Mouse (Mus musculus) embryonic facial prominence, embryonic 10.5 days (tissue): ENCODE results near the gene Adamts2. TPM values are rescaled to one million over a fixed set of nuclear protein-coding genes. Genes with fewer than 3 reads are reported as not detected.
A peak's percentile ranks its signal among the peaks of the same experiment; 100 is the strongest.

ENCODE experiments used
- DNase-seq: peaks from one replicate; pipeline ENCODE4 v3.0.0-alpha.2; 2017; ENCODE audit warnings: low spot score
- H3K27ac ChIP-seq: fragments of 300-500 bp; sonication (generic); replicated peaks from 2 replicates; pipeline ENCODE4 v1.5.1; 2016; ENCODE audit warnings: mild to moderate bottlenecking
- H3K27me3 ChIP-seq: fragments of 300-500 bp; sonication (generic); replicated peaks from 2 replicates; pipeline ENCODE4 v1.6.1; 2016; ENCODE audit warnings: low read depth, mild to moderate bottlenecking; ENCODE audit not compliant: poor library complexity, severe bottlenecking
- H3K36me3 ChIP-seq: fragments of 300-500 bp; sonication (generic); replicated peaks from 2 replicates; pipeline ENCODE4 v1.6.1; 2016; ENCODE audit warnings: mild to moderate bottlenecking, moderate library complexity
- H3K4me1 ChIP-seq: fragments of 300-500 bp; sonication (generic); 2 replicates; pipeline ENCODE4 v1.6.1; 2016
- H3K4me3 ChIP-seq: fragments of 300-500 bp; sonication (generic); 2 replicates; pipeline ENCODE4 v1.5.1; 2016; ENCODE audit warnings: mild to moderate bottlenecking, moderate library complexity
- H3K9me3 ChIP-seq: fragments of 300-500 bp; sonication (generic); 2 replicates; pipeline ENCODE4 v1.6.1; 2016; ENCODE audit warnings: mild to moderate bottlenecking
- WGBS: fragments of 180-500 bp; shearing (Covaris S2); methylation state at CpG from one replicate; pipeline ENCODE4 v1.1.7; 2016; 5-methylcytosine and 5-hydroxymethylcytosine counted together
- polyA plus RNA-seq: library from polyadenylated mRNA; unstranded; fragments of >200 nt; fragmentation: Nextera tagmentation; extraction: Ambion mirVana; gene quantifications from 2 replicates; pipeline ENCODE4 v1.2.1, GENCODE M21; 2016

Gene Adamts2
- polyA plus RNA-seq, 1 experiment from 2014 or later: 1.4 TPM

DNA sequence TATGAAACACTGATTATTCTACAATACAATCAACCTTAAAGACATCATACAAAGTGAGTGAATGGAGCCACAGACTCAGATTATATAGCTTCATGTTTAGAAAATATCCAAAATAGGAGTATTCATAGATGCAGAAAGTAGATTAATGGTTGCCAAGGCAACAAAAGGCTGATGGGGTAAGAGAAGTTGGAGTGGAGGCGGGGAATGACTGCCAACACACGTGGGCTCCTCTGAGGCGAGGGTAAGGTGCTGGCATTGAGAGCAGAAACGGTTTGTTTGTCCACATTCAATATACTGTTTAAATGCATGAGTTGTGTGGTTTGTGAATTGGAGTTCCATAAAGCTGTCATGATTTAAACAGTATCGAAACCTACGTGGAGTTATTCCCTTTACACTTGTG lies 56.9 kb downstream of the Adamts2 start:
- H3K4me1 ChIP-seq: peaks cover 8% of the 10 kb centered on the region; the same call in 1 of the 2 replicates
- H3K36me3 ChIP-seq: no peaks in the 10 kb centered on the region
- H3K4me3 ChIP-seq: no peak overlapping the region
- no peaks in the 10 kb centered on the region for H3K9me3 ChIP-seq
- 86% methylated on average over 6 of the region's 6 CpGs for WGBS
- H3K27me3 ChIP-seq: no peaks in the 10 kb centered on the region
- no peak overlapping the region for H3K27ac ChIP-seq
- DNase-seq: no peak

- no peak overlapping the region for H3K27ac ChIP-seq
- no peak overlapping the region for H3K4me3 ChIP-seq
- no peaks in the 10 kb centered on the region; the same call in 1 of the 2 replicates for H3K4me1 ChIP-seq
- 90% methylated on average over 3 of the region's 3 CpGs for WGBS
- no peak for DNase-seq
- H3K36me3 ChIP-seq: no peaks in the 10 kb centered on the region
- no peaks in the 10 kb centered on the region for H3K27me3 ChIP-seq
- no peaks in the 10 kb centered on the region for H3K9me3 ChIP-seq
Measured at GRCm38 (mm10) chr11:50662176-50662575, 60.3 kb downstream of the Adamts2 start.

- no peaks in the 10 kb centered on the region for H3K27me3 ChIP-seq
- 79% methylated on average over 4 of the region's 4 CpGs for WGBS
Measured at GRCm38 (mm10) chr11:50664826-50665225, 62.9 kb downstream of the Adamts2 start.

GRCm38 (mm10) chr11:50669542-50670362 lies 67.9 kb downstream of the Adamts2 start:
- DNase-seq: no peak
- Histone ChIP-seq H3K36me3 (no peaks in the 10 kb centered on the region), H3K27me3 (no peaks in the 10 kb centered on the region), H3K4me1 (peaks cover 17% of the 10 kb centered on the region), H3K9me3 (no peaks in the 10 kb centered on the region), H3K27ac (no peak overlapping the region), H3K4me3 (no peak overlapping the region)
- WGBS: 81% methylated on average over 9 of the region's 9 CpGs

More at GRCm38 (mm10) chr11:50664826-50665225, 62.9 kb downstream of the Adamts2 start:
- Histone ChIP-seq H3K9me3 (no peaks in the 10 kb centered on the region), H3K36me3 (no peaks in the 10 kb centered on the region), H3K27ac (no peak overlapping the region), H3K4me1 (no peaks in the 10 kb centered on the region; the same call in 1 of the 2 replicates), H3K4me3 (no peak overlapping the region)
- DNase-seq: no peak

DNA sequence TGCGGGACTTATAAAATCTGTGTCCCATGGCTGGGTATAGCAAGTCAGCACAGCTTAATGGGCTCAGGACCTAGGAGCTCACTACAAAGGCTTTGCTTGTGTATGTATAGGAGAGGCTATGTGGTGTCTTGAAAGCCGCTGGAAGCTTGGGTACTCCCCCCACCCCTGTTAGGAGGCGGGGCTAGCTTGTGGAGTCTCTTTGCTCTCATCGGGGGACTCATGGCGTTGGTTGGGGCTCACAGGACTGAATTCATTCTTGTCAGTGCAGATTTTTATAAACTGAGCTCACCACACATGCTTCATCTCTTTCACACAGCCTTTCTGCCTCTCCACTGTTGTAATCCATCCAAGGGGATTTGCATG lies 68.5 kb downstream of the Adamts2 start:
- H3K9me3 ChIP-seq: no peaks in the 10 kb centered on the region
- no peak overlapping the region for H3K4me3 ChIP-seq
- no peaks in the 10 kb centered on the region for H3K36me3 ChIP-seq
- DNase-seq: no peak
- no peak overlapping the region for H3K27ac ChIP-seq
- H3K27me3 ChIP-seq: no peaks in the 10 kb centered on the region
- 79% methylated on average over 5 of the region's 5 CpGs for WGBS
- peaks cover 17% of the 10 kb centered on the region for H3K4me1 ChIP-seq

GRCm38 (mm10) chr11:50670881-50671280 lies 69.0 kb downstream of the Adamts2 start:
- H3K4me3 ChIP-seq: no peak overlapping the region
- DNase-seq: no peak
- no peaks in the 10 kb centered on the region for H3K36me3 ChIP-seq
- peaks cover 17% of the 10 kb centered on the region for H3K4me1 ChIP-seq
- no peaks in the 10 kb centered on the region for H3K27me3 ChIP-seq
- H3K9me3 ChIP-seq: no peaks in the 10 kb centered on the region
- H3K27ac ChIP-seq: no peak overlapping the region
- WGBS: 94% methylated on average over 1 of the region's 1 CpGs

- no peaks in the 10 kb centered on the region for H3K36me3 ChIP-seq
- WGBS: 74% methylated on average over 2 of the region's 2 CpGs
Measured at GRCm38 (mm10) chr11:50671376-50671775, 69.5 kb downstream of the Adamts2 start.

GRCm38 (mm10) chr11:50671820-50672310 lies 70.0 kb downstream of the Adamts2 start:
- no peak overlapping the region for H3K27ac ChIP-seq
- H3K9me3 ChIP-seq: no peaks in the 10 kb centered on the region
- H3K36me3 ChIP-seq: no peaks in the 10 kb centered on the region
- H3K27me3 ChIP-seq: no peaks in the 10 kb centered on the region
- peaks cover 17% of the 10 kb centered on the region for H3K4me1 ChIP-seq
- 79% methylated on average over 7 of the region's 7 CpGs for WGBS
- no peak for DNase-seq
- H3K4me3 ChIP-seq: no peak overlapping the region

More at GRCm38 (mm10) chr11:50671376-50671775, 69.5 kb downstream of the Adamts2 start:
- H3K27ac ChIP-seq: no peak overlapping the region
- H3K4me1 ChIP-seq: peaks cover 17% of the 10 kb centered on the region
- no peak for DNase-seq
- H3K27me3 ChIP-seq: no peaks in the 10 kb centered on the region
- H3K9me3 ChIP-seq: no peaks in the 10 kb centered on the region
- no peak overlapping the region for H3K4me3 ChIP-seq

DNA sequence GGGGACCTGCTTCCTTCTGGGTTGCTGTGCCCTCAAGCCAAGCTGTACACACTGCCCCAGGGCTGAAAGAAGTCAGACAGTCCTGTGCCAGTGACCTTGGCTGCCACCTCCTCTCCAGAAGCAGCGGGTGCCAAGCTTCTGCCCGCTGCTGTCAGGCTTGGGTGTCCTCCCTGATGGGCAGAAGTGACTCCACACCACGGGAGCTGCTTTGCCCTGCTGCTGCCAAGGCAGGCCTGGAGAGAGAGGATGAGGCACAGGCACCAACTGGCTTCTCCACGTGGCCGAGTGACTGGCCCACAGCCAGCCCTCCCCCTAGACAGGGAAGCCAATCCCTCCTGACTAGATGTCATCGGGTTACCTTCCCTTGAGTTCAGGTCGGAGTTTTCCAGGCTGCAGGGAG lies 71.0 kb downstream of the Adamts2 start:
- 55% methylated on average over 7 of the region's 7 CpGs for WGBS

GRCm38 (mm10) chr11:50673525-50674250 lies 71.8 kb downstream of the Adamts2 start:
- Histone ChIP-seq H3K9me3 (no peaks in the 10 kb centered on the region), H3K4me3 (no peak overlapping the region), H3K27me3 (no peaks in the 10 kb centered on the region), H3K36me3 (no peaks in the 10 kb centered on the region), H3K4me1 (peaks cover 17% of the 10 kb centered on the region), H3K27ac (no peak overlapping the region)
- no peak for DNase-seq
- WGBS: 61% methylated on average over 7 of the region's 7 CpGs

More for the DNA sequence above, 71.0 kb downstream of the Adamts2 start:
- H3K4me3 ChIP-seq: no peak overlapping the region
- H3K9me3 ChIP-seq: no peaks in the 10 kb centered on the region
- DNase-seq: no peak
- 0 out of 2 replicates have a peak overlapping the region, but pooled peaks have one; percentile 26 for H3K27ac ChIP-seq
- no peaks in the 10 kb centered on the region for H3K36me3 ChIP-seq
- peaks cover 17% of the 10 kb centered on the region for H3K4me1 ChIP-seq
- no peaks in the 10 kb centered on the region for H3K27me3 ChIP-seq

DNA sequence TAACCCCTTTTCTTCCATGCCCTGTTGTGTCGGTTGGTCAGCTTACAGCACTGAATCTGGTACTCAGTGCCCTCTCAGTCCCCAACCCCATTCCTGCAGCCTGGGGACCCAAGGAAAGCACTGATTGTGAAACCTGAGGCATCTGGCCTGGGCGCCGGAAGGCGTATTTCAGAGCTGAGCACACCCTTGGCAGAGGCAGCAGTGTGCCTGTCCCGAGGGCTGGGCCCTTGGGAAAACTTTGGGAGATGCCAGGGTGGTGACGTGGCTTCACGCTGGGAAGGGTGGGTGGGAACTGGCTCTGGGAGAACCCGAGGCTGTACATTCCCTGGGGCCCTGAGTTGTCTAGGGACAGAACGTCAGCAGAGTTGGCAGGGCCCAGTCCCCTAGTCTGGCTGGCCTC lies 72.5 kb downstream of the Adamts2 start:
- Histone ChIP-seq H3K9me3 (no peaks in the 10 kb centered on the region), H3K4me3 (no peak overlapping the region), H3K27me3 (no peaks in the 10 kb centered on the region), H3K27ac (no peak overlapping the region), H3K4me1 (peaks cover 17% of the 10 kb centered on the region), H3K36me3 (no peaks in the 10 kb centered on the region)
- no peak for DNase-seq
- WGBS: 77% methylated on average over 9 of the region's 9 CpGs

DNA sequence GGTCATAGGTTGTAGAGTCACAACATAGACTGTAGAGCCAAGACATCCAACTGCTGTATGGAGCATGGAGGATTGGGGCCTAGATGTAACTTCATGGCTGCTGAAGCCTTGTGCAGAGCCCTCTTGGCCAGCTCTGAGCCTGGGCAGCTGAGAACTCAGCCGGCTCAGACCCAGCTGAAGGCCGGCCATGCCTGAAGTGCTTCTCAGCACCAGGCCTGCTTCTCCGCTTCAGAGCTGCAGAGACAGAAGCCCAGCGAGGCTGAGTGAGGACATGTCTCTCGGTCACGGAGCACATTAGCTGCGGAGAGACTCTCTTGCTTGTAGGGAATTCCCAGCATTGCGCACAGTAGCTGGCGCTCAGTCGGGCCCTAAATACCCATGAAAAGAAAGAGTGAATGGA lies 76.8 kb downstream of the Adamts2 start:
- no peaks in the 10 kb centered on the region for H3K36me3 ChIP-seq
- H3K4me3 ChIP-seq: no peak overlapping the region
- no peaks in the 10 kb centered on the region for H3K9me3 ChIP-seq
- 88% methylated on average over 10 of the region's 10 CpGs for whole genome bisulfite sequencing
- no peaks in the 10 kb centered on the region for H3K4me1 ChIP-seq
- no peak overlapping the region for H3K27ac ChIP-seq
- no peak for DNase-seq
- H3K27me3 ChIP-seq: no peaks in the 10 kb centered on the region
